Mouse (Mus musculus) ZHBTc4 (cell line): ENCODE results near the gene Cnp.

Source experiments
- DNase-seq: peaks from one replicate; pipeline ENCODE4 v3.0.0-alpha.2; 2011; ENCODE audit warnings: low read depth, low spot score

Cnp gene

GRCm38 (mm10) chr11:100574708-100575483 lies at the start of gene Cnp:
Gene Cnp (plus strand): TSS chr11:100574904.
- DNase-seq, result peak; percentile 68

DNA sequence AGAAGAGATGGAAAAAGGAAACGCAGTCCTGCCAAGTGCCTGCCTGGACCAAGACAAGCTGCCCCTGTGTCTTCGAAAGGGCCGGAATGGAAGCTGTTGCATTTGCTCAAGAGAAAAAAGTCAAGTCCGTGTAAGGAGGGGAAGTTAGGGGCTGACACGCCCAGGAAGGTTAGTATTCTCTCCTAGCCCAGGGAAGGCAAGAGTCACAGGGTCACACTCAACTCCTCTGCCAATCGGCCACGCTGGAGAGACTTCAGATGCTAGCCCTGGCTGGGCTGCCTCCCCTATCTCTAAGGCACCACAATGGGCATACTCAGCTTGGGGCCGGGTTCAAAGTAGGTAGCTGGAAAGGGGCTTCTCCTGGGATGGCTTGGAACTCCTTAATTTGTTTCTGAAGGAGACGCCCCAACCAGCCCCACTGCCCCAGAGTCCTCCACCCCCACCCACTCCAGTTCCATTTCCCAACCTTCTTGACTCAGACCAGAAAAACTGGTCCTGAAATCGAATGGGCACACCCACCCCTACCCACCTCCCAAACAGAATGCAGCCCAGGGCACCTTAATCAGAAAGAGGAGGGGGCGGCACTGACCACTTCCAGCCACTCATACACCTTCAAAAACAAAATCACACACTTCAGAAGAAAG lies 49.6 kb upstream of the Cnp start:
- DNase-seq, result no peak

DNA sequence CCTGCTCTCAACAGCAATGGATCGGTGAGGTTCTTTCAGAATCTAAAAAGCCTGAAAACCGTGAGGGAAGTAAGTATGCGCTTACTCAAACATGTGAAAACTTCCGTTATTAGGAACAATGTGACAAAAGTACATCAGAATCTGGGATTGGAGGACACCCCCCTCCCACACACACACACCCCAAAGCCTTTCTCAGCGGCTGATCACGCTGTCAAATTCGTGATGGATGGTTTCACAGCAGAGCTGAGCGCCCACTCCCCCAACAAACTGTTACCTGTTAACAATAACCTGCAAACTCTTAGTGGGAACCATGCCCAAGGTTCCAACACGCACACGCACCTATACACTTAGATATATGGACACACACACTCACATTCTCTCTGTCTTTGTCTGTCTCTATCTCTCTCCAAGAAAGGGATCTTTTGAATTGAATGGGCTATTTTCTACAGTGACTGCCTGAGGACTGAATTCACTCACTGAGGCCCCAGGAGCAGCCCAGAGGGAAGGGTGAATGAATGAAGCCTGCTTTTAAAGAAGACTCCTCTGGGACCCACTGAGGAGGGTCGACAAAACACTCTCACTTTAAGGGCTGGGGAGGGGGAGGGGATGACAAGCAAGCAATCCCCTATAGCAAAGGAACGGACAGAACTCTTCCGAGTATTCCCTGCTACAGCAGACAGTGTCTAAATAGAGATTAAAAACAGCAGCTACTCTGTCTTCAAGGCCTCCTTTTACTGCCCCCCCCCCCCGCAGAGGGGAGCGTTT lies 48.5 kb upstream of the Cnp start:
- no peak for DNase-seq

DNA sequence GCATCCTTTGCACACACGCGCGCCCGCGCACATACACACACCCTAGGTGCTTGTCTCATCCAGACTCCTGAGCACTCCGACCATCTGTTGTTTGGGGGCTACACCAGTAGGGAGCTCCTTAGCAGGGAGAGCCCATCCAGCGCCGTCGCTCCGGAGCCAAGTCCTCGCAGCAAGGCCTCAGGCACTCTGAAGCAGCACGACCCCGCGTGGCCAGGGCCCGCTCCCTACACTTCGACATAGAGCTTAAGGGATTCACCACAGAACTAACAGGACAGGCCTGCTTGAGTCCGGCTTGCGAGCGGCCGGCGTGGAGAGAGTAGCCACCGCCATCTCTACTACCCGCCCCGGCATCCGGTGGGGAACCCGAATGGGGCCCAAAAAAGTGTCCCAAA lies 47.6 kb upstream of the Cnp start:
- peak; percentile 56 for DNase-seq

DNA sequence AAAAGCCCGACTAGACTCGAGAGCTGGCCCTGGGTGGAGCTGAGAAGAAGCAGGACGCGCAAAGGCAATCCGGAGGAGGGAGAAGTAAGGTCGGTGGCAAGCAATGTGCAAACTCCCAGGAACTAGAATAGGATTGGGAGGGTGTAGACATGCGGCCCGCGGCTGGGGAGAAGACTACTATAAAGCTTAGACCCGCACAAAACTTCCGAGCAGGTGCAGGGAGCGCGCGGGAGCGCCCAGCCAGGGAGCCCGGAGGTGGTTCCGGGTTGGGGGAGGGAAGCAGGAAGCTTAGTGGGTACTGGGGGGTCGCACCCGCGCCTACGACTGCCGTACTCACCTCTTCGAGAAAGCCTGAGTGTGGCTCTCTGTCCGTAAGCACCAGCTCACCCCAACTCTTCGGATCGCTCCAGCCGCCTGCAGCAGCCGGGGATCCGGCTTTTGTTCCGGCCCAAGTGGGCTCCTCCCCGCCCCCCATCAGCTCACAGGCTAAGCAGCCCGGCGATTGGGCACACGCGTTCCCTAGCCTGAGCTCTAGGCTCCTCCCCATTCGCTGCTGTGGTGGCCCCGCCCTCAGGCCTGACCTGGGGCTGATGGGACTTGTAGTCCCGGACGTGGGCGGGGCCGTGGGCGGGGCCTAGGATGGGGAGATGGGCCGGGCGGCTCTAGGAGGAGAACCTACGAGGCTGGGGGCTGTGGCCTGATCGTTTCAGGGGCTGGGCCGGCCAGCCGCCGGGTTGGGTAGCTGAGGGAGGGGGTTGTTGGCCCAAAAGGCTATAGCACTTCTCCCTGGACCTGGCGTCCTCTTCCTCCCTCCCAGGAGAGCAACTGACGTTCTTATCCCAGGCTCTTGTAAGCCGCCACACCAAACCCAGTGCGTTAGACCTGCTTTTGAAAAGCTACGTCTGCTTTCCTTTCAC lies 47.0 kb upstream of the Cnp start, which contains the start of gene Acly:
Gene Acly, minus strand, starts transcription at position 543 of the 917 bp plus-strand sequence.
- peak; percentile 100 for DNase-seq

DNA sequence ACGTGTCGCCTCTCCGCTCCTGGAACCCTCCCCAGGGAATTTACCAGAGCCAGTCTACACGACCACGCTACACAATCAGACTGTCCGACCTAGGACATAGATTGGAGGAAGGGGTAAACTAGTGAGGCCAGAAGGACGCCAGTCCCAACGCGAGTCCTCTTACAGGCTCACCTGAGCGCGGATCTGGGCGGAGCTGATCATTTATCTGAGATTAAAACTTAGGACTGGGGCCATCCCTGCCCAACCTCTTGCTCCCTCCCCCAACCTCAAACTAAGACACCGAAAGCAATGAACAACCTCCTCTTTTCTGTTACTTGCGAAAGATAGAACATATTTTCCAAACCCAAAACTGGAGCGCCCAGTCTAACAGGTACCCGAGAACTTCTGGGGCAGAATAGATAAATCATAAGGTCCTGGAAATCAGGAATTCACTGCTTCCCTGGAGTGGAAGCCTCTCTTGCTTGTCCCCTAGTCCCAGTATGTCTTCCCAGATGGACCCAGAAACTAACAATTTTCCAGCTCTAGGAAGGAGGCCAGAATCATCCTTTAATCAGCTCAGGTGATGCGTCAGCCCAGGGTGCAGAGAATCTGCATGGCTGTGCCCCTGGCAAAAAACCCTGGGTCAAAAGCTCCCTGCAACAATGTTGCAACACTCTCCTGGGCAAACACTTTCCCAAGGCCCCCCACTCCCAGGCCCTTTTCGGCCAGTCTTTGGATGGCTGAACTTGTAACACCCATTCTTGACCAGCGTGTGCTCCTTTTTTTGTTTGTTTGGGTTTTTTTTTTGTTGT lies 46.1 kb upstream of the Cnp start:
- DNase-seq, result no peak

DNA sequence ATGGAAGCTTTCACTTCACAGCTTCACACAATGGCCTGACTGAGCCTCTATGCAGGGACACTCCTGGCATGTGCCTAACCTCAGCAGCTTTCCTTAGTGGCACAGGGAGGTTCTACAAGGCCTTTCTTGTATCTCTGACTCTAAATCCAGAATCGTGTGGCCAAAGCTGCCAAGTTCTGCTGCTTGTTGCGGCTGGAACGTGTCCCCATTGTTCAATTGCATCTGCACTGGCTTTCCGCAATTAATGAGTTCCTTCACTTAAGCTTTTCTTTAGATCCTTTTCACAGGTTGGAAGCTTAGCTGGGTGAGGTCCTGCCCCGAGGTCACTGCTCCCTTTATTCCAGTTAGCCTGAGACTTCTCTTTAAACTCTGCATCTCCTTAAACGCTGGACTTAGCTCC lies 40.8 kb upstream of the Cnp start:
- peak; percentile 79 for DNase-seq

DNA sequence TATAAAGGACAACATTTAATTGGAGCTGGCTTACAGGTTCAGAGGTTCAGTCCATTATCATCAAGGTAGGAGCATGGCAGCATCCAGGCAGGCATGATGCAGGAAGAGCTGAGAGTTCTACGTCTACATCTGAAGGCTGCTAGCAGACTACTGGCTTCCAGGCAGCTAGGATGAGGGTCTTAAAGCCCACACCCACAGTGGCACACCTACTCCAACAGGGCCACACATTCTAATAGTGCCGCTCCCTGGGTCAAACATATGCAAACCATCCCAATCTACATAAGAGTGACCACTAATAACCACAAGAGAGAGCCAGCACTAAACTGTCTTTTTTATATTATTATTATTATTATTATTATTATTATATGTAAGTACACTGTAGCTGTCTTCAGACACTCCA lies 40.3 kb upstream of the Cnp start:
- DNase-seq, result peak; percentile 59

GRCm38 (mm10) chr11:100534821-100535220 lies 39.9 kb upstream of the Cnp start:
- DNase-seq, result peak; percentile 71

GRCm38 (mm10) chr11:100535996-100536395 lies 38.7 kb upstream of the Cnp start:
- DNase-seq, result no peak

DNA sequence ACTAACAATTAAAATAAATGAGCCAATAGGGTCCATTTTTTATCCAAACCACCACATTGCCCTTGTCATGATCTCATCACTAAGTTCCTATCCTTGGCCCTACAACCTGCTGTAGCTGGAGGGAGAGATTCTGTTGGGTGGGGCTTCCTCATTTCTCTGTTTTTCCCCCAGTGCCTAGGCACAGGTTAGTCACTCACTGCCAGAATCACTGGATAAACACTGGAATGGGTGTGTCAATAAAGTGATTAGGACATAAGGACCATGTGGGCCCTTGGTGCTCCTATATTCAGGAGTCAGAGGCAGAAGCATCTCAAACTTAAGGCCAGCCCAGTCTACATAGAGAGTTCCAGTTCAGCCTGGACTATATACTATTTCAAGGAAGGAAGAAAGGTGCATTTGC lies 38.2 kb upstream of the Cnp start:
- no peak for DNase-seq

- no peak for DNase-seq
Observed at GRCm38 (mm10) chr11:100540966-100541365, 33.7 kb upstream of the Cnp start.

GRCm38 (mm10) chr11:100541577-100541976 lies 33.1 kb upstream of the Cnp start:
- no peak for DNase-seq

DNA sequence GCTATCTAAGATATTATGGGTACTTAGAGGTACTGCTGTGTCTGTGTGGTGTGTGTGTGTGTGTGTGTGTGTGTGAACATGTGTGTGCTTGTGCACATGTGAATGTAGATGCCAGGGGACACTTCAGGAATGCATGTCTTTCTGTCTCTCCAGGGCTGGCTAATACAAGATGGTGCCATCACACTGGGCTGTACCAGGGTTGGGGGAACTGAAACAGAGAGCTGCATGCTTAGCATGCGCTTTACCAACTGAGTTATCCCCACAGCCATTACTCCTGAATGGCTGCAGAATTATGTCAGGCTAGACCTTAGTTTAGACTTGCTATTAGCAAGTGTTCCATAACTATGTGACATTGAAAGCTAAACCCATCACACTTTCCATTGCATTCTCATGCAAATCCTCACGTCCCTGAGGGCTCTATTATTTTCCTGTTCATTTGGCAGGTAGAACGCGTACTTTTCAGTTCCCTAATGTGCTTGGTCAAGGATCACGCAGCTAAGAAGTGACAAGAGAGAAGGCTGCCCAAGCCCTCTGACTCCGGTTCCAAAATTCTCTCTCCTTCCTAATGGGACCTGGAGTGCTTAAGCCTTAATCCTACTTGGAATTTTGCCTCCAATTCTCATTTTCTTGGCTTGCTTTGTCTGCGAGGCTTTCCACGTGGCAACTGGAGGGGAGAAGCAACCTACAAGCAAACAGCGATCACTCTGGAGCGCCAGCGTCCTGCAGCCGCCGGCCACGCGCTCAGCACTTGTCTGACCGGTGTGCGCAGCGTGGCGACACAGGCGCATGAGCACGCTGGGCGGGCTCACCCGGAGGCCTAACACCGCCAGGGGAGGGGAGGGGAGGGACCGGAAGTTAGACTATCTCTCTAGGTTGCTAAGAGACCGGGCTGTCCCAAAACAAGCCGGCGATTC lies 29.6 kb upstream of the Cnp start, which contains the start of gene Ttc25:
Gene Ttc25, plus strand, starts transcription at position 776 of the 914 bp plus-strand sequence.
- peak; percentile 97 for DNase-seq

DNA sequence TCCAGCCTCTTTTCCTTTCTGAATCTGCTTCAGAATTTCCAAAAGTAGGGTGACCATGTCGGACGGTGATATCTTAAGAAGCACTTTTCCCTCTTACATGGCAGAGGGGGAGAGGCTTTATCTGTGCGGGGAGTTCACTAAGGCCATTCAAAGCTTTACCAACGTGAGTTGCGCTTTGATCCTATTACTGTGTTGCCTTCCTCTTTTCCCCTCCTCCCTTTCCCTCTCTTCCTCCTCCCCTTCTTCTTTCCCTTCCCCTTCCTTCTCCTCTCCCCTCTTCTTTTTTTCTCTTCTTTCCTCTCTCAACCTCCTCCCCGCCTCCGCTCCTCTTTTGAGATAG lies 29.0 kb upstream of the Cnp start:
- DNase-seq, result no peak

- no peak for DNase-seq
Observed at GRCm38 (mm10) chr11:100546955-100547354, 27.7 kb upstream of the Cnp start.

DNA sequence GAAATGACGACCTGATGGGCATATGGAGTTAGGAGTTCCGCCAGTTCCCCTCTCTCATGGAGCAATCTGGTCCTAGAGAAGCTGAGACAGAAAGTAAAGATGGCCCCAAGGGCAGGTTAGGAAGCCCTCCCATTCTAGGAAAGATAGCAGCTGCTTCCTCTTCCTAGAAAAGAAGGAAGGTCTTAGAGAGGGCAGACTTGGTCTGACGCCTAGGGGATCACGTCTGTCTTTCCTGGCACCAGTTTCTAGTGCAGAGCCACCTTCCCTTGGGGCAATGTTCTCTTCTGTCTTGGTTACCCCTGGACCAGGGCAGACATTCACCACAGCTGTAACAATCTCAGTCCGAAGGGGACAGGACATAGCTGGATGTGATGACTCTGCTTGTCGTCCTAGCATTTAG lies 26.6 kb upstream of the Cnp start:
- DNase-seq, result no peak

DNA sequence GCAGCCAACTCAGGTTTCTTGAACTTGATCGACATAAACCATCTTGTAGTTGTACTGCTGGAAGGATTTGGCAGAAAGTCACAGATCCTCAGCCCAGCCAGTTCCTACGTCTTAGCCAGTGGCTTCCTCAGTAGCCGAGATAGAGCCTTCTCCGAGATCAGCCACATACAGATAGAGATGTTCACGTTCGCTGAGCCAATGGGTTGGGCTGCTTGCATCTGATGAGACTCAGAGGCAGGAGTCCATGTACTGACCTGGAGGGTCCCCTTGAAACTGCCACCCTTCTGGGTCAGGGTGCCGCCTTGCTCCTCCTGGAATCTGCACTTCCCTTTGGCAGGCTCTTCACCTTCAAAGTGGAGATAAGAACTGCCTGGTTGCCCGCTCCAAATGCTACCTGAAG lies 25.2 kb upstream of the Cnp start:
- DNase-seq, result no peak

DNA sequence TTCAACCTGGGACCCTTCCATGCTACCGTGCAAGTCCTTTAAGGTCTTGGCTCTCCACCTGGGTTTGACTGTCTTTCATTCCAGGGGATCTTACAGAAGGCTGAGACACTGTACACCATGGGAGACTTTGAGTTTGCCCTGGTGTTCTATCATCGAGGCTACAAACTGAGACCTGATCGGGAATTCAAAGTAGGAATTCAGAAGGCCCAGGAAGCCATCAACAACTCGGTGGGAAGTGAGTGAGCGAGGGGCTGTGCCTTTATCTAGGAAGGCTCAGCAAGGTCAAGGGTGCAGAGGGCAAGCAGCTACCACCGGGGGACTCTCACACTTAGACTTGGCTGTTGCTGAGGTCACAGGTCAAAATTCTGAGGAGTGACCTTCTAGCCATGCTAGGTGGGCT lies 24.6 kb upstream of the Cnp start:
- DNase-seq, result peak; percentile 77

GRCm38 (mm10) chr11:100552842-100553241 lies 21.9 kb upstream of the Cnp start:
- no peak for DNase-seq
